Mouse (Mus musculus) hindbrain, embryonic 13.5 days (tissue): ENCODE data around the gene Nr1d2. TPM values are rescaled to one million over a fixed set of nuclear protein-coding genes. Genes with fewer than 3 reads are reported as not detected.
"Not testable (repeated sequence)": the region's sequence is repeated elsewhere in the genome, so short reads cannot be mapped to it uniquely, and the experiment has no call there.

ENCODE experiments used
- ATAC-seq: fragments of 200-750 bp; cut with Nextera tagmentation; 2 replicates; pipeline ENCODE4 v1.8.0; 2017; ENCODE audit warnings: moderate TSS enrichment; ENCODE audit not compliant: low FRiP score
- H3K27ac ChIP-seq: fragments of 300-500 bp; sonication (generic); 2 replicates; pipeline ENCODE4 v1.5.1; 2015; ENCODE audit warnings: inconsistent platforms, mild to moderate bottlenecking, moderate library complexity
- H3K27me3 ChIP-seq: fragments of 300-500 bp; sonication (generic); 2 replicates; pipeline ENCODE4 v1.6.1; 2015; ENCODE audit warnings: mild to moderate bottlenecking, inconsistent platforms
- H3K36me3 ChIP-seq: fragments of 300-500 bp; sonication (generic); 2 replicates; pipeline ENCODE4 v1.6.1; 2015; ENCODE audit warnings: mild to moderate bottlenecking, inconsistent platforms
- H3K4me1 ChIP-seq: fragments of 300-500 bp; sonication (generic); replicated peaks from 2 replicates; pipeline ENCODE4 v1.6.1; 2015; ENCODE audit warnings: inconsistent platforms
- H3K4me2 ChIP-seq: fragments of 300-500 bp; sonication (generic); 2 replicates; pipeline ENCODE4 v1.6.1; 2015; ENCODE audit warnings: inconsistent platforms, mild to moderate bottlenecking, moderate library complexity
- H3K4me3 ChIP-seq: fragments of 300-500 bp; sonication (generic); 2 replicates; pipeline ENCODE4 v1.5.1; 2015; ENCODE audit warnings: mild to moderate bottlenecking, inconsistent platforms
- H3K9ac ChIP-seq: fragments of 300-500 bp; sonication (generic); 2 replicates; pipeline ENCODE4 v1.6.1; 2015; ENCODE audit warnings: mild to moderate bottlenecking, inconsistent platforms
- H3K9me3 ChIP-seq: fragments of 300-500 bp; sonication (generic); 2 replicates; pipeline ENCODE4 v1.6.1; 2016; ENCODE audit warnings: inconsistent platforms
- WGBS: fragments of 180-500 bp; shearing (Covaris S2); methylation state at CpG from one replicate; pipeline ENCODE4 v1.1.7; 2015; 5-methylcytosine and 5-hydroxymethylcytosine counted together
- polyA plus RNA-seq: library from polyadenylated mRNA; unstranded; fragments of >200 nt; fragmentation: Nextera tagmentation; extraction: Ambion mirVana; gene quantifications from 2 replicates; pipeline ENCODE4 v1.2.1, GENCODE M21; 2015

The Nr1d2 gene
- polyA plus RNA-seq = 3.7 and 4.1 TPM in 2 replicates

DNA sequence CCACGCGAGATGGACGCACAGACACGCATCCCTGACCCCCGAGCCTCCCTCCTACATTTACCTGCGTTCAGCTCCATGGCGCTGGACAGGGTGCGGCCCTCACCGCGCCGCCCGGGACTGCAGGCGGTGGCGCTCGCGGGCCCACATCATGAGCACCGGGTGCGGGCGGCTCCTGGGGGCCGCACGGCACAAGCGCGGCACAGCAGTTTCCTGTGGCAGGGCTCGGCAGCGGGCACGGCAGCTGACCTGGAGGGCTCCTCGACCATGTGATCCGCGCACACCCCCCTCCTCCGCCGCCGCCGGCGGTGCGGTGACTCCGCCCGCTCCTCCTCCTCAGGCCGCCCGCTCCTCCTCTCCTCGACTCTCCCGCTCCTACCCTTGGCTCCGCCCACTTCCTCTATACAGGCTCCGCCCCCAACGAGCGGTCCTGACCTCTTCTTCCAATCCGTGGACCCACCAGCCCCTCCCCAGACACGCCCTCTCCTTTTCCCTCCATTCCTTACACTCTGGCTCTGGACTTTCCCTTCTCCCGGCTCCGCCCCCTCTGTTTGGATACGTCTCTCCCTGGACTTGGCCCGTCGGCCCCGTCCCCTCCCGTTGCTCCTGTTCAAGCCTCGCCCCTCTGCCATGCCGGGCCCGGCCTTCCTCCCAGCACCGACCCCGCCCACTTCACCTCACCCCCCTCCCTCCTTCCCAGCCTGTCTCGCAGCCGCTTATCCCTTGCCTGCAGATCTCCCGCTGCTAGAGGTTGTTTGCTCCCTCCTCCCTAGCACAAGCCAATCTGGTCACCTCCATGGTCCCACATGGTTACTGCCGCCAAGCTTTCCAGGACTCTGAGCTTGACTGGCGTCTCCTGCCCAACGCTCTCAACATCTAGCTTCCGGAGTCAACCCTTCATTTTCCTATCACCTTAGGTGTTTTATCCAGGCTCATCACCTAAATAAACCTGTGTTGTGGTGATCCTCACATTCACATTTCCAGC, at the start of gene Nr1d2:
Gene Nr1d2, minus strand, starts transcription at position 378 of the 982 bp plus-strand sequence.
- Histone ChIP-seq H3K4me2 (peak within 1 kb of the TSS; percentile 73), H3K9ac (peak within 1 kb of the TSS; percentile 75), H3K4me1 (no peaks in the 10 kb centered on the region), H3K36me3 (no peaks in the 10 kb centered on the region), H3K4me3 (peak within 1 kb of the TSS; percentile 80), H3K9me3 (no peaks in the 10 kb centered on the region), H3K27me3 (no peaks in the 10 kb centered on the region), H3K27ac (peak within 1 kb of the TSS; percentile 85)
- under 1% methylated on average over 55 of the region's 66 CpGs for WGBS
- peak; percentile 93 for ATAC-seq

DNA sequence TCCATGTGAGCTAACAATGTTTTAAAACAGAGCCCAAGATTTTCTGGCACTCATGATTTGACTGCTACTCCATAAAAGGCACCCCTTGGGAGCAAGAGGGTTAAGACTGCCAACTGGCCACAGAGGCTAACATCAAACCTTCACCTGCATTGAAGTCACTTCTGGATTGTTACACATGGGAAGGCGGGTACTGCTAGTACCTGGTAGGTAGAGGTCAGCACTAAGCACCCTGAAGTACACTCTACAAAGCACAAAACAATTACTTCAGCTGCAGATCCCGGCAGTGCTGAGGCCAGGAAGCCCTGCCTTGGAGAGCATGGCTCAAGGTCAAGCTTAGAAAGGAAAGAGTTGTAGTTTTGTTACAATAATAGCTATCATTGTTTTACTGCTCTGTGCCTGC, 48.5 kb upstream of the Nr1d2 start:
- ATAC-seq = no peak
- 84% methylated on average over 2 of the region's 2 CpGs for WGBS
- Histone ChIP-seq H3K4me2 (no peak overlapping the region), H3K27me3 (no peaks in the 10 kb centered on the region), H3K4me1 (no peaks in the 10 kb centered on the region), H3K9me3 (no peaks in the 10 kb centered on the region), H3K27ac (no peak overlapping the region), H3K36me3 (peaks cover 3% of the 10 kb centered on the region; the same call in 1 of the 2 replicates), H3K9ac (no peak overlapping the region), H3K4me3 (no peak overlapping the region)

DNA sequence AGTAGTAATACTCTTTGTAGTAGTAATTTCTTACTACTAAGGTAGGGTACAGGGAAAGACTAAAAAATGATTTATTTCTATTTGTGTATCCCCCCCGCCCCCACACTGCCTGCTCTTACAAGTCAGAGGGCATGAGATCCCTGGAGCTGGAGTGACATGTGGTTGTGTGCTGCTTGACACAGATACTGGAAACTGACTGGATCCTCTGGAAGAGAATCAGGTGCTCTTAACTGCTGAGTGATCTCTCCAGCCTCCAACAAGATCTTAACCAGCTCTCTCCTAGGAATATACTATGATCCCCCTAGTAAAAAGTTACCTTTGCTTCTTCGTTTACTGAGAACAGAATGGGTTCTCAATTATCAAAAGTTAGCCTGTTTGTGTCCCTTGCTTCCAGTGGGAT, 47.5 kb upstream of the Nr1d2 start:
- WGBS = 93% methylated on average over 2 of the region's 2 CpGs
- H3K36me3 ChIP-seq = peaks cover 10% of the 10 kb centered on the region; the same call in 1 of the 2 replicates
- H3K27ac ChIP-seq = no peak overlapping the region
- no peak overlapping the region for H3K4me2 ChIP-seq
- no peaks in the 10 kb centered on the region for H3K27me3 ChIP-seq
- no peaks in the 10 kb centered on the region for H3K4me1 ChIP-seq
- H3K4me3 ChIP-seq = no peak overlapping the region
- no peaks in the 10 kb centered on the region for H3K9me3 ChIP-seq
- ATAC-seq = no peak
- H3K9ac ChIP-seq = no peak overlapping the region

DNA sequence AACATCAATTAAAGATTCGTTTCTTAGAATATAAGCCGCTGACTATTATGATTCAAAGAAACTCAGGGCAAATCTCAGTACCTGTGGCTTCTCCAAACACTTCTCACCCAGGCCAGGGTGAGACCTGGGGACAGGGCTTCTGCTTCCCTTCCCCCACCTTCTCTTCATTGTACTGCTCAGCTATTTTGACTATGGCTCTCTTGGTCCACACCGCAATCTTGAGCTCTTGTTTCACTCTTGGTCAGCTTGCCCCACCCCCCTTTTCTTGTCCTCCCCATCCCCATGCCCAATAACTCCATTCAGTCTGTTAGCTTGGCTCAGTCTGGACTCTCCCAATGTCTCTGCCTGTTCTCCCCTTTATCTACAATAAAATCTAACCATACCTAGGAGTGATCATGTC, 46.5 kb upstream of the Nr1d2 start:
- Histone ChIP-seq H3K4me1 (0 out of 2 replicates have a peak, but pooled peaks cover under 1% of the 10 kb centered on the region), H3K27ac (no peak overlapping the region), H3K4me3 (no peak overlapping the region), H3K4me2 (no peak overlapping the region), H3K27me3 (no peaks in the 10 kb centered on the region), H3K9ac (no peak overlapping the region), H3K9me3 (no peaks in the 10 kb centered on the region), H3K36me3 (peaks cover 14% of the 10 kb centered on the region)
- no peak for ATAC-seq
- 97% methylated on average over 3 of the region's 3 CpGs for WGBS

DNA sequence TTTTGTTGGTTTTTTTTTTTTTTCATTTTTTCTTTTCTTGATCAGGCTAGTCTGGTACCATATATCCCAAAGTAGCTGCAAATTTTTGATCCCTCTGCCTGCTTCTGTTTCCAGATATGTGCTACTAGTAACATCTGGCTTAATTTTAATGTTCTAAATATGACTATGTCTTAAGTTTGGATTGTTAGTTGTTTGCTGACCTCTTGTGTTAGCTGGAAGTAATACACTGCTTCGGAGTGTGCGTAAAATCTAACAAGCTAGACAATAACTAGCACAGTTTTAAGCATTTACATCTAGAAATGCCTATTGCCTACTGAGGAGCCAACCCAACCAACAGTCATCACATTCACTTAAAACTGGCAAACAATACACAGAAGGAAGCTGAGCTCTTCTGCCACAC, 45.7 kb upstream of the Nr1d2 start:
- 86% methylated on average over 2 of the region's 2 CpGs for WGBS
- Histone ChIP-seq H3K4me2 (no peak overlapping the region), H3K27ac (no peak overlapping the region), H3K27me3 (no peaks in the 10 kb centered on the region), H3K9ac (no peak overlapping the region), H3K9me3 (no peaks in the 10 kb centered on the region), H3K36me3 (peaks cover 20% of the 10 kb centered on the region), H3K4me3 (no peak overlapping the region), H3K4me1 (0 out of 2 replicates have a peak, but pooled peaks cover 2% of the 10 kb centered on the region)
- ATAC-seq = peak; percentile 36; the same call in 1 of the 2 replicates

DNA sequence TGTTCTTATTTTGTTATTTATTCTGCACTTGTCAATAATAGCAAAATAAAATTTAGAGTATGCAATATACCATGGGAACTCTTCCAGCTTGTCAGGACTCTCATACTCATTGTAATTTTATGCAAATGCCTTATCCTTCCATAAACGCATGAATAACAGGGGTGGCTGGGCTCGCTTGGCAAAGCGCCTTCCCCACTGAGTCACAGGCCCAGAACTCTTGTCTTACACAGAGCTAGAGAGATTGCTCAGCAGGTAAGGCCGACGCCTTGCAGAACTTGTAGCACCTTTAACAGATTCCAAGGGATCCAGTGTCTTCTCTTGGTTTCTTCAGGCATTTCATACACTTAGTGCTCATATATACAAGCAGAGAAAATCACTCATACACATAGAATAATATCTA, 41.4 kb upstream of the Nr1d2 start:
- Histone ChIP-seq H3K4me1 (0 out of 2 replicates have a peak, but pooled peaks cover 2% of the 10 kb centered on the region), H3K9me3 (no peaks in the 10 kb centered on the region), H3K27me3 (no peaks in the 10 kb centered on the region), H3K27ac (no peak overlapping the region), H3K9ac (no peak overlapping the region), H3K36me3 (peaks cover 53% of the 10 kb centered on the region), H3K4me3 (no peak overlapping the region), H3K4me2 (no peak overlapping the region)
- 74% methylated on average over 5 of the region's 5 CpGs for WGBS
- no peak for ATAC-seq

DNA sequence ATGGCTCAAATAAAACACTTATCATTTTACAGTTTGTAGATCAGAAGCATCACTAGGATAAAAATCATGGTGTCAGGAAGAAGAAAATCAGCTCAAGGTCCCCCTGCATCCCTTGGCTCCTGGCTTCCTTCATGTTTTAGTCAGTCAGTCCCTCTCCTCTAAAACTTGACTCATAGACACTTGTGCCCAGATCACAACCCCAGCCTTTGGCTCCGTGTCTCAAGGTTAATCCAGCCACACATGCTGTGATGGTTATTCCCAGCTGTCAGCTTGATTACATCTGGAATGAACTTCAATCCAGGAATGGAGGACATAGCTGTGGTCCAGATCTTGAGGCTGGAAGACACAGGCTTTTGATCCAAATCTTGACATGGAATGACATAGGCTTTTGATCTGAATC, 35.6 kb upstream of the Nr1d2 start:
- WGBS = 82% methylated on average over 1 of the region's 1 CpGs
- Histone ChIP-seq H3K4me1 (peaks cover 11% of the 10 kb centered on the region), H3K36me3 (peaks cover 32% of the 10 kb centered on the region), H3K4me3 (no peak overlapping the region), H3K27ac (no peak overlapping the region), H3K9me3 (no peaks in the 10 kb centered on the region), H3K27me3 (no peaks in the 10 kb centered on the region), H3K9ac (no peak overlapping the region), H3K4me2 (no peak overlapping the region)
- ATAC-seq = no peak

DNA sequence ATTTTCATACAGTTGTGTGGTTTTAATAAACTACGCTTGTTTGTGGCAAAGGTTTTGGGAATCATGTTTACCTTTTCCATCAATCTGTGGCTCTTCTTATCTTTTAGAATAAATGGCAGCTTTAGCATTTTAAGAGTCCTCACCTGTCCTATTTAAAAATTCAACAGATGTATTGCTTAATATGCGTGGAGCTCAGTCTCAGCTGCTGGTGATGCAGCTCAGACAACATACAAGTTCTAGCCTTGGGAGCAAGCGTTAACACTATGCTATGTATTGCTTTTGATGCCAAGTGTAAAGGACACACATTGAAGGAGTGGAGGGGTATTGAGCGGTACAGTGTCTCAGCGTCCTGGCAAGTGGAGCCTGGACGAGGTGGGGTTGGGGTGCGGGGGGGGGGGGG, 32.7 kb upstream of the Nr1d2 start:
- Histone ChIP-seq H3K27ac (no peak overlapping the region), H3K4me3 (peak overlapping the region; percentile 89), H3K36me3 (peaks cover 24% of the 10 kb centered on the region), H3K9me3 (no peaks in the 10 kb centered on the region), H3K4me1 (peaks cover 30% of the 10 kb centered on the region), H3K4me2 (peak overlapping the region; percentile 66), H3K9ac (peak overlapping the region; percentile 81), H3K27me3 (no peaks in the 10 kb centered on the region)
- peak; percentile 9; the same call in 1 of the 2 replicates for ATAC-seq
- 7% methylated on average over 6 of the region's 7 CpGs for WGBS

DNA sequence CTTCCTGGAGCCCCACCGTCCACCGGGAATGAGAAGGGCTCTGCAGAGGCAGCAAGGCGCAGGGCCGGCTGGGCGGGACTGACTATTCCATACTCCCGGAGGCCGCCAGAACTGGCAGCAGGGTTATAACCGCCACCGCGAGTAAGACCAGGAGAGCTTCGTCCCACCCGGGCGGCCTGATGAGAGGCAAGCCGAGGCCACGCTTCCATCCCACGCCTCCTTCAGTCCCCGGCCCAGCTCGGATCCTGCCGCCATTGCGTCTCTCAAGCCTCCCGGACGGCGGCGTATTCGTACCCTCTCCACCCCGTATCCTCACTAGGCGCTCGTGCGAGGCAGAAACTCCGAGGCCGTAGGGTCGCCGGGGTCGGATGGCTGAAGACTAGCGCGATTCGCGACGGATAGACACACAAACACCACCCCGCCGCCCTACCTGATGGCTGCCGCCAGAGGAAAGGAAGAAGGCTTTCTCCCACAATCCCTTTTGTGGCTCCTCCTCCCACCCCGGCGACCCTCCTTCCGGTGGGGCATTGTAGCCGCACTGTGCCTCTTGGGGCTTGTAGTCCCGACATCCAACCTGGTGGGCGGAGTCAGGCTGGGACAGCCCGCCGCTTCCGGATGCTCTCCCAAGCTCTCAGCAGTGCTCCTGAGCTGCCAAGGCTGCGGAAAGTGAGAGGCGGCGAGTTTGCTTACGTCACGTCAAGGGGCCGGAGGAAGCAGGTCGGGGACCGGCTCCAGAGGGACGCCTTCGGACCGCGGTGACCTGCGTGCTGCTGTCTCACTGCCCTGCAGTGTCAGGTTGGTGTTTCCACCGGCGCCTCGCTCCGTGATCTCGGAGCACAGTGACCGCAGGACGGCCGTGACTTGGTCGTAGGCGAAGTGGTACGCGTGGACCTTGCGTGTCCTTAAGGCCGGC, 31.9 kb upstream of the Nr1d2 start, which contains the start of the genes Nkiras1 and Rpl15:
Gene Nkiras1, plus strand, starts transcription at position 608 of the 913 bp plus-strand sequence.
Gene Rpl15, minus strand, starts transcription at position 863 of the 913 bp plus-strand sequence.
- H3K4me2 ChIP-seq = peak within 1 kb of the TSS; percentile 85
- peaks cover 27% of the 10 kb centered on the region for H3K36me3 ChIP-seq
- H3K4me3 ChIP-seq = peak within 1 kb of the TSS; percentile 89
- no peaks in the 10 kb centered on the region for H3K27me3 ChIP-seq
- H3K9ac ChIP-seq = peak within 1 kb of the TSS; percentile 98
- under 1% methylated on average over 78 of the region's 78 CpGs for WGBS
- peaks cover 30% of the 10 kb centered on the region for H3K4me1 ChIP-seq
- no peaks in the 10 kb centered on the region for H3K9me3 ChIP-seq
- ATAC-seq = peak; percentile 100
- H3K27ac ChIP-seq = peak within 1 kb of the TSS; percentile 89

DNA sequence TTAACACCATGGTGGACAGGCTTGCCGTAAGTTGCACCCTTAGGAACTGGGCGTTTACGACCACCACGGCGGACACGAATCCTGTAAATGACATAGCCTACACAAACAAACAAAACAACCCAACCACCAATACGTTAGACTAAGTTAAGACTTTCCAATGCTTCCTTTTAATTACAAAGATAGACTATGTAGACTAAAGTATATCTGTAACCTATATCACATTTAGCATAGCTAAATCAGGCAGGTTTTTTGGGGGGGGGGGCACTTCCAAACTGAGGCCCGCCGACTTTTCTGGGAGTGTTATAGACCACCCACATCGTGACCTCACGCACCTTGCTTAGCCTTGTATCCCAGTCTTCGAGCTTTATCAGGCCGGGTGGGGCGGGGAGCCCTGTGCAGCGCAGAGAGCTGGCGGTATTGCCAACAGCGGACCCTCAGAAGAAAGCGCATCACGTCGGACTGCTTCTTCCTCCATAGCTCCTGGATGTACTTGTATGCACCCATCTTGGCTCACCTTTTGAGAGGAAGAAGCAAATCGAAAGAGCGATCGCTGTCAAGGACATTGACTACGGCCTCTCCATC, 31.1 kb upstream of the Nr1d2 start:
- H3K9ac ChIP-seq = peak overlapping the region; percentile 98
- peaks cover 22% of the 10 kb centered on the region for H3K36me3 ChIP-seq
- ATAC-seq = peak; percentile 3
- not testable (repeated sequence) for H3K9me3 ChIP-seq, H3K27me3 ChIP-seq
- peak overlapping the region; percentile 85 for H3K4me2 ChIP-seq
- H3K27ac ChIP-seq = peak overlapping the region; percentile 89
- H3K4me3 ChIP-seq = peak overlapping the region; percentile 89
- peaks cover 30% of the 10 kb centered on the region for H3K4me1 ChIP-seq
- under 1% methylated on average over 24 of the region's 24 CpGs for WGBS

DNA sequence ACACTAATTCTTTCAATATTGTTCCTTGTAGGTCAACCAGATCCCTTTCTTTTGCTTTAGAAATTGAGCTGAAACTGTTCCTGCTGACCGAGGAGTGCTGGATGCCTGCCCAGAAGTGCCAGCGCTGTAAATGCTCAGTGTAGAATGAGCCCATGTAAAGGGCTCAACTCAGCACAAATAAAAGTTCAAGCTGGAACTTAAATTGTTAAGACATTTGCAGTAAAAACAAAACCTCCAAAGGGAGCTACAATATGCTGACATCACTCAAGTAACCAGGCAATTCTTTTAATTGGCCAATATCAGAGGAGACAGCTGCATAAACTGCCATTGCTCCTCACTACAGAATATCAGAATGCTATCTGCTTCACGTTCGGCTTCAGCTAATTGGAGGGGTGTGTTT, 24.5 kb upstream of the Nr1d2 start:
- H3K27me3 ChIP-seq = no peaks in the 10 kb centered on the region
- peaks cover 16% of the 10 kb centered on the region for H3K4me1 ChIP-seq
- H3K4me3 ChIP-seq = no peak overlapping the region
- ATAC-seq = 0 out of 2 replicates have a peak, but pooled peaks have one; percentile 38
- H3K4me2 ChIP-seq = no peak overlapping the region
- 59% methylated on average over 4 of the region's 4 CpGs for WGBS
- no peak overlapping the region for H3K27ac ChIP-seq
- H3K9ac ChIP-seq = no peak overlapping the region
- 0 out of 2 replicates have a peak, but pooled peaks cover 5% of the 10 kb centered on the region for H3K9me3 ChIP-seq
- H3K36me3 ChIP-seq = peaks cover 45% of the 10 kb centered on the region
